Mouse (Mus musculus): Measurements from ENCODE around the gene Inhbe.

Inhbe gene

GRCm38 (mm10) chr10:127343029-127343428 lies 11.2 kb downstream of the Inhbe start:
- no peak for DNase-seq

- DNase-seq = peak; percentile 75
Measured at GRCm38 (mm10) chr10:127341891-127342639, 12.1 kb downstream of the Inhbe start, which contains the start of gene Gli1. Gli1 (minus strand) TSS chr10:127341974.

- no peak for DNase-seq
Measured at GRCm38 (mm10) chr10:127341360-127341690, 12.9 kb downstream of the Inhbe start.

- no peak for DNase-seq
Measured at GRCm38 (mm10) chr10:127340577-127341359, 13.4 kb downstream of the Inhbe start.

- DNase-seq = no peak
Measured at GRCm38 (mm10) chr10:127339683-127340576, 14.3 kb downstream of the Inhbe start.

- DNase-seq = peak; percentile 90
Measured at GRCm38 (mm10) chr10:127338930-127339682, 15.1 kb downstream of the Inhbe start.

GRCm38 (mm10) chr10:127337536-127338099 lies 16.6 kb downstream of the Inhbe start:
- no peak for DNase-seq

GRCm38 (mm10) chr10:127336952-127337351 lies 17.3 kb downstream of the Inhbe start:
- DNase-seq = no peak

GRCm38 (mm10) chr10:127335271-127335670 lies 18.9 kb downstream of the Inhbe start:
- DNase-seq = no peak

GRCm38 (mm10) chr10:127333152-127333551 lies 21.1 kb downstream of the Inhbe start:
- no peak for DNase-seq

- no peak for DNase-seq
Measured at GRCm38 (mm10) chr10:127332211-127332874, 21.9 kb downstream of the Inhbe start.

GRCm38 (mm10) chr10:127330212-127330611 lies 24.0 kb downstream of the Inhbe start:
- no peak for DNase-seq

GRCm38 (mm10) chr10:127327461-127328145 lies 26.6 kb downstream of the Inhbe start:
- no peak for DNase-seq

GRCm38 (mm10) chr10:127326828-127327227 lies 27.4 kb downstream of the Inhbe start:
- DNase-seq = no peak

GRCm38 (mm10) chr10:127326017-127326801 lies 28.0 kb downstream of the Inhbe start:
- DNase-seq = no peak

GRCm38 (mm10) chr10:127325454-127326016 lies 28.7 kb downstream of the Inhbe start:
- DNase-seq = no peak

- DNase-seq = no peak
Measured at GRCm38 (mm10) chr10:127324495-127324894, 29.7 kb downstream of the Inhbe start.

GRCm38 (mm10) chr10:127323131-127323855 lies 30.9 kb downstream of the Inhbe start:
- DNase-seq = no peak

- no peak for DNase-seq
Measured at GRCm38 (mm10) chr10:127322669-127323068, 31.5 kb downstream of the Inhbe start.

Data from right cerebral cortex, adult 18-20 months (tissue).